11 mouse cellular contexts compared by ENCODE assay signal in the genomic region with DNA sequence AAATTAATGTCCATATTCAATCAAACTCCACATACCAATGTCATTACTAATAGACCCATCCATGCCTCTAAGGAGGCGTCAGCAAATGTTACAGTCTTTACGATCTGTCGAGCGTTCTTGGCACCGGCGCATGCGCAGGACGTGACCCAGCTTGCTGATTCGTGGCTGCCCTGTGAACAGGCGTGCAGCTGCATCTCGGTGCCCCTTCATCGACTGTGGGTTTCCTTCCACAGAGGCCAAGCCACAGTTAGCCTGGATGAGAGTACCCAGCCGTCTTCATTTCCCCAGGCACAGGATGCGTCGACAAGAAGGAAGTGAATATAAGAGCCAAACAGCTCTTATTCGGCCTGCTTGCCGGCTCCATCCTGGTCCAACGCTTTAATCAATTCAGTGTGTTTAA.
DNase-seq lines count a peak whose midpoint lies in the region; ATAC-seq and TF ChIP-seq lines count a peak whose summit lies in the region.
"Had no signal": no experiment of that assay in that cellular context is flagged by ENCODE, and none has a peak within 500 bp of the region (broad histone marks: within the 10 kb centered on the region; RNA-seq: fewer than 3 reads in every experiment).

No protein-coding gene starts in this region.

- ATAC-seq in CD4-positive, CD25-positive, alpha-beta regulatory T cell, adult 4 months: peak; percentile 71
- peak; percentile 65 for ATAC-seq in inflammation-experienced regulatory T-cells, adult 6 months
- no peak for ATAC-seq in forebrain, embryonic 16.5 days
- no peak for ATAC-seq in intestine, embryonic 16.5 days

- no peak for TF ChIP-seq POLR2A in small intestine, adult 2 months (IDR thresholded peaks at IDR 0.05; ENCODE audit: low read depth, low read length)

- no peaks in the 10 kb centered on the region for H3K4me1 ChIP-seq in small intestine, adult 2 months (ENCODE audit: control insufficient read depth, insufficient read depth, insufficient read length, low read length)
- H3K4me1 ChIP-seq in forebrain, embryonic 16.5 days (replicated peaks; ENCODE audit: control insufficient read depth, insufficient read depth, low read length): no peaks in the 10 kb centered on the region
- H3K4me1 ChIP-seq in intestine, embryonic 16.5 days (ENCODE audit: control insufficient read depth, insufficient read depth, low read length): no peaks in the 10 kb centered on the region

- H3K4me2 ChIP-seq in forebrain, embryonic 16.5 days (ENCODE audit: low read length): no peak overlapping the region
- H3K4me2 ChIP-seq in intestine, embryonic 16.5 days (ENCODE audit: low read depth, low read length): no peak overlapping the region
- H3K4me2 ChIP-seq: embryonic facial prominence, embryonic 12.5 days had no signal

- DNase-seq in gastrocnemius, adult 2 months: peak; percentile 42
- DNase-seq in gastrocnemius, adult 8-10 months (ENCODE audit: low spot score in 2 of 2): no peak
- DNase-seq in ovary, postnatal 10 days (ENCODE audit: low spot score): no peak

- no peaks in the 10 kb centered on the region for H3K36me3 ChIP-seq in small intestine, adult 2 months (ENCODE audit: control insufficient read depth, insufficient read depth, low read length)
- H3K36me3 ChIP-seq in forebrain, embryonic 16.5 days (ENCODE audit: control insufficient read depth, insufficient read depth): no peaks in the 10 kb centered on the region
- H3K36me3 ChIP-seq in intestine, embryonic 16.5 days (ENCODE audit: control insufficient read depth, insufficient read depth, low read length): no peaks in the 10 kb centered on the region
- H3K36me3 ChIP-seq: embryonic facial prominence, embryonic 12.5 days had no signal

- no peaks in the 10 kb centered on the region for H3K9me3 ChIP-seq in forebrain, embryonic 16.5 days (ENCODE audit: control insufficient read depth, low read length)
- H3K9me3 ChIP-seq in intestine, embryonic 16.5 days (ENCODE audit: control insufficient read depth, low read length): no peaks in the 10 kb centered on the region
- H3K9me3 ChIP-seq: embryonic facial prominence, embryonic 12.5 days had no signal

- no peaks in the 10 kb centered on the region for H3K27me3 ChIP-seq in small intestine, adult 2 months (ENCODE audit: control insufficient read depth, insufficient read depth, low read length)
- H3K27me3 ChIP-seq in forebrain, embryonic 16.5 days (replicated peaks; ENCODE audit: control insufficient read depth, insufficient read depth, low read length): no peaks in the 10 kb centered on the region
- H3K27me3 ChIP-seq in intestine, embryonic 16.5 days (replicated peaks; ENCODE audit: control insufficient read depth, insufficient read depth, low read length): no peaks in the 10 kb centered on the region
- H3K27me3 ChIP-seq: embryonic facial prominence, embryonic 12.5 days had no signal

- WGBS in small intestine, adult 2 months: 82% methylated on average over 18 of the region's 18 CpGs
- WGBS in forebrain, embryonic 16.5 days: 92% methylated on average over 18 of the region's 18 CpGs
- WGBS in intestine, embryonic 16.5 days: 80% methylated on average over 18 of the region's 18 CpGs

- TF ChIP-seq CTCF in gastrocnemius, adult 2 months (IDR thresholded peaks at IDR 0.05): no peak
- TF ChIP-seq CTCF in small intestine, adult 2 months (IDR thresholded peaks at IDR 0.05; ENCODE audit: extremely low read depth, insufficient read length, insufficient replicate concordance, low read depth, low read length): no peak

- H3K4me3 ChIP-seq in gastrocnemius, adult 2 months: peak overlapping the region; percentile 41
- H3K4me3 ChIP-seq in small intestine, adult 2 months (ENCODE audit: low read depth, low read length): peak overlapping the region; percentile 5; the same call in 1 of the 2 replicates
- H3K4me3 ChIP-seq in forebrain, embryonic 16.5 days (replicated peaks; ENCODE audit: low read length): no peak overlapping the region
- H3K4me3 ChIP-seq in intestine, embryonic 16.5 days (ENCODE audit: low read length): no peak overlapping the region
- H3K4me3 ChIP-seq: embryonic facial prominence, embryonic 12.5 days; myocyte had no signal

- intact Hi-C loops in gastrocnemius, adult 2 months (cut with DNase I): no loop called here

- H3K27ac ChIP-seq in gastrocnemius, adult 2 months: 0 out of 2 replicates have a peak overlapping the region, but pooled peaks have one; percentile 10
- no peak overlapping the region for H3K27ac ChIP-seq in small intestine, adult 2 months (ENCODE audit: insufficient read depth, low read depth, low read length)
- no peak overlapping the region for H3K27ac ChIP-seq in forebrain, embryonic 16.5 days (ENCODE audit: low read length)
- no peak overlapping the region for H3K27ac ChIP-seq in intestine, embryonic 16.5 days (ENCODE audit: low read length)
- H3K27ac ChIP-seq: embryonic facial prominence, embryonic 12.5 days; stomach, postnatal 0 days had no signal

- H3K9ac ChIP-seq in forebrain, embryonic 16.5 days (replicated peaks; ENCODE audit: low read depth, low read length): no peak overlapping the region
- no peak overlapping the region for H3K9ac ChIP-seq in intestine, embryonic 16.5 days (ENCODE audit: low read depth, low read length)
- H3K9ac ChIP-seq: embryonic facial prominence, embryonic 12.5 days had no signal

Comparison
In these comparisons a context has a peak if more than half of its experiments do, and no peak if none do; other contexts are left out.
1. H3K4me3 ChIP-seq: peak in gastrocnemius, adult 2 months (single experiment) and small intestine, adult 2 months (single experiment); none in forebrain, embryonic 16.5 days (single experiment) and intestine, embryonic 16.5 days (single experiment).
2. ATAC-seq: peak in CD4-positive, CD25-positive, alpha-beta regulatory T cell, adult 4 months (single experiment) and inflammation-experienced regulatory T-cells, adult 6 months (single experiment); none in forebrain, embryonic 16.5 days (single experiment) and intestine, embryonic 16.5 days (single experiment).